Mouse (Mus musculus) heart, embryonic 12.5 days (tissue): ENCODE measurements around the gene Hilpda. TPM values are rescaled to one million over a fixed set of nuclear protein-coding genes. Genes with fewer than 3 reads are reported as not detected.
A peak's percentile ranks its signal among the peaks of the same experiment; 100 is the strongest.

Experiments used
- ATAC-seq: fragments of 200-750 bp; cut with Nextera tagmentation; 2 replicates; pipeline ENCODE4 v1.8.0; 2017; ENCODE audit warnings: moderate TSS enrichment, moderate library complexity; ENCODE audit not compliant: insufficient number of reproducible peaks, low FRiP score
- H3K27ac ChIP-seq: fragments of 300-500 bp; sonication (generic); 2 replicates; pipeline ENCODE4 v1.5.1; 2016; ENCODE audit warnings: mild to moderate bottlenecking, moderate library complexity; ENCODE audit not compliant: poor library complexity, severe bottlenecking
- H3K27me3 ChIP-seq: fragments of 300-500 bp; sonication (generic); replicated peaks from 2 replicates; pipeline ENCODE4 v1.6.1; 2016; ENCODE audit warnings: mild to moderate bottlenecking, moderate library complexity
- H3K36me3 ChIP-seq: fragments of 300-500 bp; sonication (generic); 2 replicates; pipeline ENCODE4 v1.6.1; 2016; ENCODE audit warnings: mild to moderate bottlenecking, moderate library complexity
- H3K4me1 ChIP-seq: fragments of 300-500 bp; sonication (generic); replicated peaks from 2 replicates; pipeline ENCODE4 v1.6.1; 2016; ENCODE audit warnings: mild to moderate bottlenecking
- H3K4me2 ChIP-seq: fragments of 300-500 bp; sonication (generic); 2 replicates; pipeline ENCODE4 v1.6.1; 2016; ENCODE audit warnings: mild to moderate bottlenecking, moderate library complexity
- H3K4me3 ChIP-seq: fragments of 300-500 bp; sonication (generic); 2 replicates; pipeline ENCODE4 v1.5.1; 2016; ENCODE audit warnings: mild to moderate bottlenecking
- H3K9ac ChIP-seq: fragments of 300-500 bp; sonication (generic); 2 replicates; pipeline ENCODE4 v1.6.1; 2016; ENCODE audit warnings: mild to moderate bottlenecking, moderate library complexity
- H3K9me3 ChIP-seq: fragments of 300-500 bp; sonication (generic); replicated peaks from 2 replicates; pipeline ENCODE4 v1.6.1; 2016; ENCODE audit warnings: mild to moderate bottlenecking, moderate library complexity
- WGBS: fragments of 180-500 bp; shearing (Covaris S2); methylation state at CpG from one replicate; pipeline ENCODE4 v1.1.7; 2016; 5-methylcytosine and 5-hydroxymethylcytosine counted together
- polyA plus RNA-seq: library from polyadenylated mRNA; unstranded; fragments of >200 nt; fragmentation: Nextera tagmentation; extraction: Ambion mirVana; gene quantifications from 2 replicates; pipeline ENCODE4 v1.2.1, GENCODE M21; 2016

Gene Hilpda
- polyA plus RNA-seq, 1 experiment from 2014 or later, result 22.7 TPM

GRCm38 (mm10) chr6:29276746-29277145 lies 4.5 kb downstream of the Hilpda start:
- Histone ChIP-seq H3K4me2 (no peak overlapping the region), H3K36me3 (peaks cover 16% of the 10 kb centered on the region), H3K4me3 (no peak overlapping the region), H3K9me3 (no peaks in the 10 kb centered on the region), H3K27me3 (no peaks in the 10 kb centered on the region), H3K9ac (no peak overlapping the region), H3K4me1 (peaks cover 19% of the 10 kb centered on the region), H3K27ac (no peak overlapping the region)
- 90% methylated on average over 5 of the region's 5 CpGs for WGBS
- ATAC-seq, result no peak

- peaks cover 13% of the 10 kb centered on the region for H3K4me1 ChIP-seq
- no peak overlapping the region for H3K4me3 ChIP-seq
- peak; percentile 68; the same call in 1 of the 2 replicates for ATAC-seq
- peaks cover 16% of the 10 kb centered on the region for H3K36me3 ChIP-seq
- H3K9ac ChIP-seq, result no peak overlapping the region
- WGBS, result 9% methylated on average over 8 of the region's 8 CpGs
- no peaks in the 10 kb centered on the region for H3K9me3 ChIP-seq
- H3K27me3 ChIP-seq, result no peaks in the 10 kb centered on the region
- 0 out of 2 replicates have a peak overlapping the region, but pooled peaks have one; percentile 6 for H3K4me2 ChIP-seq
- peak overlapping the region; percentile 75 for H3K27ac ChIP-seq
Measured at GRCm38 (mm10) chr6:29278513-29279267, 6.4 kb downstream of the Hilpda start.

DNA sequence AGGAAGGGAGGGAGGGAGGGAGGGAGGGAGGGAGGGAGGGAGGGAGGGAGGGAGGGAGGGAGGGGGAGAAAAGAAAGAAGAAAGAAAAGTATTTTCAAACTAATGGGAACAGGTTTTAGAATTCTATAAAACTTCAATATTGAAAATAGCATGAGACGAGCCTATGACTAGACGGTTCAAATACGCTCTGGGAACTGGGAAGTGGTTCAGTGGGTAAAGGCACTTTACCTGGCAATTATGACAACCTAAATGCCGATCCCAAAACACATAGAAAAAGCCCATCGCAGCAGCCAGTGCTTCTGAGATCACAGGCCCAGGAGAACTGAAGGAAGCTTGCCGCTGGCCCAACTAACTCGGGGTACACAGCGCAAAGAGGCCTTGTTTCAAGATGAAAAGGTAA lies 7.0 kb downstream of the Hilpda start, which contains the start of gene Fam71f2:
TSS of gene Fam71f2 (plus strand) at position 301 of the 400 bp plus-strand sequence.
- ATAC-seq, result no peak
- Histone ChIP-seq H3K4me2 (0 out of 2 replicates have a peak within 1 kb of the TSS, but pooled peaks have one; percentile 6), H3K9me3 (no peaks in the 10 kb centered on the region), H3K36me3 (peaks cover 16% of the 10 kb centered on the region), H3K27ac (peak within 1 kb of the TSS; percentile 75), H3K4me3 (no peak within 1 kb of the TSS), H3K27me3 (no peaks in the 10 kb centered on the region), H3K4me1 (peaks cover 8% of the 10 kb centered on the region), H3K9ac (no peak within 1 kb of the TSS)
- 82% methylated on average over 8 of the region's 8 CpGs for WGBS

GRCm38 (mm10) chr6:29280671-29281070 lies 8.4 kb downstream of the Hilpda start:
- no peaks in the 10 kb centered on the region for H3K27me3 ChIP-seq
- no peak overlapping the region for H3K9ac ChIP-seq
- no peak overlapping the region for H3K27ac ChIP-seq
- no peak for ATAC-seq
- peaks cover 8% of the 10 kb centered on the region for H3K4me1 ChIP-seq
- no peak overlapping the region for H3K4me3 ChIP-seq
- peaks cover 4% of the 10 kb centered on the region; the same call in 1 of the 2 replicates for H3K36me3 ChIP-seq
- no peaks in the 10 kb centered on the region for H3K9me3 ChIP-seq
- 56% methylated on average over 7 of the region's 7 CpGs for WGBS
- H3K4me2 ChIP-seq, result no peak overlapping the region

DNA sequence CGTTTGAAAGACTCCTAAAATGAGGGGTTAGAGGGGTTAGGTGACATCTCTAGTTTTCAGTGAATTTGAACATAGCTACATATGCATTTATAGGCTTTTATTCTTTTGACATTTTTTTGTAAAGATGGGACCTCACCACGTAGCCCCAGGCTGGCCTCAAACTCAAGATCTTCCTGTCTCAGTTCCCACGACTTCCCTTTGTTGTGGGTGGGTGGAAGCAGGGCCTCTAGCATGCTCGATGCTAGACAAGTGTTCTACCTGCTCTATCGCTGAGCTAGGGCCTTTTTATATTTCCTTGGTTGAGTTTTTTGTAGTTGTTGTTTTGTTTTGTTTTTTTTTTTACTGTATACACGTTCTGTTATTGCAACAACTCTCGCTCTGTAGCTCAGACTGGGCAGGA lies 14.6 kb downstream of the Hilpda start:
- no peak overlapping the region for H3K27ac ChIP-seq
- 69% methylated on average over 7 of the region's 7 CpGs for WGBS
- H3K9ac ChIP-seq, result no peak overlapping the region
- H3K9me3 ChIP-seq, result no peaks in the 10 kb centered on the region
- H3K4me3 ChIP-seq, result no peak overlapping the region
- H3K4me2 ChIP-seq, result no peak overlapping the region
- 0 out of 2 replicates have a peak, but pooled peaks cover 3% of the 10 kb centered on the region for H3K27me3 ChIP-seq
- H3K4me1 ChIP-seq, result no peaks in the 10 kb centered on the region
- no peaks in the 10 kb centered on the region for H3K36me3 ChIP-seq
- ATAC-seq, result no peak

GRCm38 (mm10) chr6:29287481-29287880 lies 15.2 kb downstream of the Hilpda start:
- H3K9me3 ChIP-seq, result no peaks in the 10 kb centered on the region
- no peaks in the 10 kb centered on the region for H3K36me3 ChIP-seq
- H3K27ac ChIP-seq, result no peak overlapping the region
- H3K27me3 ChIP-seq, result 0 out of 2 replicates have a peak, but pooled peaks cover 3% of the 10 kb centered on the region
- 43% methylated on average over 6 of the region's 6 CpGs for WGBS
- H3K4me1 ChIP-seq, result no peaks in the 10 kb centered on the region
- no peak overlapping the region for H3K4me2 ChIP-seq
- no peak overlapping the region for H3K4me3 ChIP-seq
- no peak for ATAC-seq
- H3K9ac ChIP-seq, result no peak overlapping the region

- no peak overlapping the region for H3K4me2 ChIP-seq
- no peaks in the 10 kb centered on the region for H3K36me3 ChIP-seq
- H3K27ac ChIP-seq, result no peak overlapping the region
- H3K4me3 ChIP-seq, result no peak overlapping the region
- 0 out of 2 replicates have a peak, but pooled peaks cover 3% of the 10 kb centered on the region for H3K27me3 ChIP-seq
- no peak for ATAC-seq
- WGBS, result 76% methylated on average over 5 of the region's 5 CpGs
- H3K4me1 ChIP-seq, result no peaks in the 10 kb centered on the region
- H3K9me3 ChIP-seq, result no peaks in the 10 kb centered on the region
- no peak overlapping the region for H3K9ac ChIP-seq
Measured at GRCm38 (mm10) chr6:29287944-29288343, 15.7 kb downstream of the Hilpda start.

GRCm38 (mm10) chr6:29288651-29289050 lies 16.4 kb downstream of the Hilpda start:
- H3K4me2 ChIP-seq, result no peak overlapping the region
- H3K9ac ChIP-seq, result no peak overlapping the region
- ATAC-seq, result no peak
- H3K27ac ChIP-seq, result no peak overlapping the region
- no peaks in the 10 kb centered on the region for H3K4me1 ChIP-seq
- H3K4me3 ChIP-seq, result no peak overlapping the region
- WGBS, result 64% methylated on average over 6 of the region's 6 CpGs
- no peaks in the 10 kb centered on the region for H3K9me3 ChIP-seq
- H3K36me3 ChIP-seq, result no peaks in the 10 kb centered on the region
- H3K27me3 ChIP-seq, result 0 out of 2 replicates have a peak, but pooled peaks cover 3% of the 10 kb centered on the region

- H3K4me1 ChIP-seq, result no peaks in the 10 kb centered on the region
- H3K27me3 ChIP-seq, result no peaks in the 10 kb centered on the region
- H3K9me3 ChIP-seq, result peaks cover 7% of the 10 kb centered on the region; the same call in 1 of the 2 replicates
- H3K27ac ChIP-seq, result no peak overlapping the region
- no peak for ATAC-seq
- H3K4me3 ChIP-seq, result no peak overlapping the region
- no peak overlapping the region for H3K9ac ChIP-seq
- WGBS, result 52% methylated on average over 2 of the region's 2 CpGs
- no peaks in the 10 kb centered on the region for H3K36me3 ChIP-seq
- no peak overlapping the region for H3K4me2 ChIP-seq
Measured at GRCm38 (mm10) chr6:29299112-29299511, 26.8 kb downstream of the Hilpda start.

GRCm38 (mm10) chr6:29303251-29303650 lies 31.0 kb downstream of the Hilpda start:
- H3K27me3 ChIP-seq, result no peaks in the 10 kb centered on the region
- H3K4me3 ChIP-seq, result no peak overlapping the region
- H3K9me3 ChIP-seq, result peaks cover 14% of the 10 kb centered on the region
- ATAC-seq, result no peak
- H3K27ac ChIP-seq, result no peak overlapping the region
- no peak overlapping the region for H3K4me2 ChIP-seq
- no peaks in the 10 kb centered on the region for H3K36me3 ChIP-seq
- no peak overlapping the region for H3K9ac ChIP-seq
- no peaks in the 10 kb centered on the region for H3K4me1 ChIP-seq

- H3K4me1 ChIP-seq, result no peaks in the 10 kb centered on the region
- no peak overlapping the region for H3K4me3 ChIP-seq
- H3K9ac ChIP-seq, result no peak overlapping the region
- H3K4me2 ChIP-seq, result no peak overlapping the region
- no peaks in the 10 kb centered on the region for H3K36me3 ChIP-seq
- no peak for ATAC-seq
- H3K9me3 ChIP-seq, result peaks cover 14% of the 10 kb centered on the region
- H3K27me3 ChIP-seq, result no peaks in the 10 kb centered on the region
- H3K27ac ChIP-seq, result no peak overlapping the region
- 49% methylated on average over 5 of the region's 5 CpGs for WGBS
Measured at GRCm38 (mm10) chr6:29303726-29304125, 31.4 kb downstream of the Hilpda start.
